Mouse (Mus musculus) ES-Bruce4 (cell line): ENCODE measurements at regions not wholly inside any gene's neighbourhood (a gene's known extent, or its start where the extent isn't known, plus 50 kb on each side); places are given as distances from the start of the nearest gene placed in this dataset.

Experiments used
- EP300 ChIP-seq: IDR thresholded peaks from 2 replicates; pipeline ENCODE4 v1.6.1; 2011; ENCODE audit warnings: low read depth, low read length; ENCODE audit not compliant: insufficient read depth
- POLR2A ChIP-seq: IDR thresholded peaks from one replicate; pipeline ENCODE4 v1.8.1; 2011; ENCODE audit warnings: low read length; ENCODE audit not compliant: insufficient read depth

DNA sequence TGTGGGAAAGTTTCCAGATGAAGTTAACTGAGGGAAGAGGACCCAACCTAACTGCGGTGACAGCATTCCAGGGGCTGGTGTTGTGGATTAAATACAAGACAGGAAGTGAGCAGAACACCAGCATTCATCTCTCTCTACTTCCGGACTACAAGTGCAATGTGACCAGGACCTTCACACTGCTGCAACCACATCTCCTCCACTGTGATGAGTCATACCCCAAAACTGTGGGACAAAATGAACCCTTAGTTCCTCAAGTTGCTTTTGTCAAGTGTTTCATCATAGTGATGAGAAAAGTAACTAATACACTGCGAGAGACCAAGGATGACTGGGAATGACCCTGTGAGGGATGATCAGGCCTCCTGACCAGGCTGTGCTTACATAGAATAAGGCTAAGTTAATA lies 279.3 kb downstream of the Lpin1 start:
- TF ChIP-seq POLR2A, result no peak
- no peak for TF ChIP-seq EP300
